Mouse (Mus musculus) heart, embryonic 13.5 days (tissue): ENCODE results near the gene Slc41a2. TPM values are rescaled to one million over a fixed set of nuclear protein-coding genes. Genes with fewer than 3 reads are reported as not detected.

Experiments
- ATAC-seq: fragments of 200-750 bp; cut with Nextera tagmentation; 2 replicates; pipeline ENCODE4 v1.8.0; 2017; ENCODE audit warnings: moderate TSS enrichment; ENCODE audit not compliant: insufficient number of reproducible peaks, low FRiP score, low TSS enrichment; ENCODE audit errors: extremely low read depth
- H3K27ac ChIP-seq: fragments of 300-500 bp; sonication (generic); replicated peaks from 2 replicates; pipeline ENCODE4 v1.5.1; 2015; ENCODE audit warnings: moderate library complexity, mild to moderate bottlenecking, inconsistent platforms
- H3K27me3 ChIP-seq: fragments of 300-500 bp; sonication (generic); replicated peaks from 2 replicates; pipeline ENCODE4 v1.6.1; 2015; ENCODE audit warnings: mild to moderate bottlenecking, inconsistent platforms
- H3K36me3 ChIP-seq: fragments of 300-500 bp; sonication (generic); 2 replicates; pipeline ENCODE4 v1.6.1; 2015; ENCODE audit warnings: mild to moderate bottlenecking, inconsistent platforms
- H3K4me1 ChIP-seq: fragments of 300-500 bp; sonication (generic); 2 replicates; pipeline ENCODE4 v1.6.1; 2015; ENCODE audit warnings: inconsistent platforms
- H3K4me2 ChIP-seq: fragments of 300-500 bp; sonication (generic); 2 replicates; pipeline ENCODE4 v1.6.1; 2015; ENCODE audit warnings: inconsistent platforms, mild to moderate bottlenecking, moderate library complexity
- H3K4me3 ChIP-seq: fragments of 300-500 bp; sonication (generic); 2 replicates; pipeline ENCODE4 v1.5.1; 2015; ENCODE audit warnings: moderate library complexity, mild to moderate bottlenecking, inconsistent platforms
- H3K9ac ChIP-seq: fragments of 300-500 bp; sonication (generic); 2 replicates; pipeline ENCODE4 v1.6.1; 2015; ENCODE audit warnings: inconsistent platforms, mild to moderate bottlenecking, moderate library complexity
- H3K9me3 ChIP-seq: fragments of 300-500 bp; sonication (generic); 2 replicates; pipeline ENCODE4 v1.6.1; 2016; ENCODE audit warnings: inconsistent platforms
- WGBS: fragments of 180-500 bp; shearing (Covaris S2); methylation state at CpG from one replicate; pipeline ENCODE4 v1.1.7; 2015; ENCODE audit warnings: mixed read lengths; 5-methylcytosine and 5-hydroxymethylcytosine counted together
- polyA plus RNA-seq: library from polyadenylated mRNA; unstranded; fragments of >200 nt; fragmentation: Nextera tagmentation; extraction: Ambion mirVana; gene quantifications from 2 replicates; pipeline ENCODE4 v1.2.1, GENCODE M21; 2015

Gene Slc41a2
- polyA plus RNA-seq, 1 experiment from 2014 or later: 0.62 TPM

DNA sequence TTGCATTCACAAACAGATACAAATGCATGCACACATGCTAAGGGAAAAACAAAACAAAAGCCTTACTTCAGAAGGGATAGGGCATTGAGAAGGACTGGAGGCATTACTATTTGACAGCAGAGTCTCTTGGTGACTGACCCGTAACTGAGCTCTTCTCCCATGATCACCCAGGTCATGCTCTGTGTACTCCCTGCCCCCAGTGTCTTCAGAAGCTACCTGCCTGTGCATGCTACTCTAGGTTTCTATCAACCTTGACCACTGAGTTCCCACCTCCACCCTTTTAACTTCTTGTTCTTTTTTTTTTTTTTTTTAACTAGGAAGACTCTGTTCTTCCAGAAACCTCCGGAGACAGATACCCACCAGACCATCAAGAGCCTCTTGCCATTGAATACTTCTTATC, 13.0 kb upstream of the Slc41a2 start:
- 79% methylated on average over 2 of the region's 2 CpGs for WGBS
- Histone ChIP-seq H3K4me2 (no peak overlapping the region), H3K27me3 (peaks cover 13% of the 10 kb centered on the region; the same call in 1 of the 2 replicates), H3K27ac (no peak overlapping the region), H3K4me1 (peaks cover 19% of the 10 kb centered on the region), H3K4me3 (no peak overlapping the region), H3K36me3 (no peaks in the 10 kb centered on the region), H3K9me3 (no peaks in the 10 kb centered on the region), H3K9ac (no peak overlapping the region)
- no peak for ATAC-seq

DNA sequence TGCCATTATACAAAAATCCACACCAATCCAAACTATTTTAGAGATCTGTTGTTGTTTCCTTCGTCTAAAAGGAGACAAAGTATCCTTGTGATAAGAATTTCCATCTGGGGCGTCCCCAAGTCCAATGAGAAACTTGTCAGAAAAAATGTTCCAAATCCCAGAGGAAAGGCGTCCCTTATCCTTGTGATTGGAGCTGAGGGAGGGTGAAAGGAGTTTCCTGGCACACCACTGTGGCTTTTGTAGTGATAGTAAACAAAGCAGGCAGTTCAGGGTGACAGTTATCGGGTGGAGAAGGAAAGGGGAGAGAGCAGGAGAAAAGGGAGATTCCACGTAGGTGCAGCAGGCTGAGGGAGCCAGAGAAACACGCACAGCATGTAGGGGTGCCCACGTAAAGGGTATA, 9.8 kb upstream of the Slc41a2 start:
- peaks cover 18% of the 10 kb centered on the region; the same call in 1 of the 2 replicates for H3K27me3 ChIP-seq
- 17% methylated on average over 7 of the region's 7 CpGs for WGBS
- peaks cover 9% of the 10 kb centered on the region for H3K4me1 ChIP-seq
- H3K9me3 ChIP-seq: no peaks in the 10 kb centered on the region
- peak overlapping the region; percentile 41; the same call in 1 of the 2 replicates for H3K9ac ChIP-seq
- H3K27ac ChIP-seq: no peak overlapping the region
- H3K4me2 ChIP-seq: no peak overlapping the region; the same call in 1 of the 2 replicates
- H3K36me3 ChIP-seq: no peaks in the 10 kb centered on the region
- no peak overlapping the region for H3K4me3 ChIP-seq
- ATAC-seq: no peak

DNA sequence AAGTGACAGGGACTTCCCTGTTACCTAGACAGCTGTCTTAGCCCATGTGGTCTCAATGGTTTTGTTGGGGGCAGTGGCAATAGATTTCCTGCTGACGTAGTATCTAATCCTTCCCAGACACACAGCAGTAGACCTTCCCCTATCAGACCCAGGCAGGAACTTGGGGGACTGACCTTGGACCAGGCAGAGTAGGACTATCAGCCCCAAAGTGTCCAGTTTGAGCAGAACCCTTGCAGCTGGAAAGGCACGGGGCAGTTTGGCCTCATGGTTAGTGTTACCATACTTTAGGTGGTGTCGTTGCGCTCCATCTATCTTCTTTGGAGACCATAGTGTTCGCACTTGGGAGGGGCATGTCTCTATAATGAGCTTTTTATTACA, 8.7 kb upstream of the Slc41a2 start:
- peaks cover 28% of the 10 kb centered on the region; the same call in 1 of the 2 replicates for H3K27me3 ChIP-seq
- 79% methylated on average over 5 of the region's 5 CpGs for WGBS
- H3K9ac ChIP-seq: no peak overlapping the region
- H3K4me1 ChIP-seq: peaks cover 9% of the 10 kb centered on the region
- H3K9me3 ChIP-seq: no peaks in the 10 kb centered on the region
- no peaks in the 10 kb centered on the region for H3K36me3 ChIP-seq
- ATAC-seq: no peak
- H3K27ac ChIP-seq: no peak overlapping the region
- no peak overlapping the region for H3K4me3 ChIP-seq
- no peak overlapping the region for H3K4me2 ChIP-seq

DNA sequence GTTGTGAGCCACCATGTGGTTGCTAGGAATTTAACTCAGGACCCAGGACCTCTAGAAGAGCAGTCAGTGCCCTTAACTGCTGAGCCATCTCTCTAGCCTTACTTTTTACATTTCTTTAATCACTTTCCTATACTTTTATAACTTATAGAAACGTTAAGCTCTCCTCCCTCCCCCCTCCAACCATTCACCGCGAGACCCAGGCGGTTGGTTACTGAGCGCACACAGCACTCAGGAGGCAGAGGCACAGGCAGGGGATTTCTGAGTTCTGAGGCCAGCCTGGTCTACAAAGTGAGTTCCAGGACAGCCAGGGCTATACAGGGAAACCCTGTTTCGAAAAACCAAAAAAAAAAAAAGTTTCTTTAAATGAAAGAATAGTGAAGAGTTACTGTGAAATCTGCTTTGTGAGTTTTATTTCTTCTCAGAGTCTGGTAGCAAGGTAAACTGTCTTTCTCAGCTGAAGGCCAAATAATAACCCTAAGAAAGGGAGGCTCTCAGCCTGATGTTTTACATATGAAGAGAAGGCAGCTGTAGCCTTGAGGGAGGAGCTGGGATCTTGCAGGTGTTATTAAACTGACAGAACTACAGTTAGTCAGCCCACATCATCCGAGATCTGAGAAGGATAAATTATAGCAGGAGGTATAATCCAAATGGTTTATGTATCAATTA, 8.1 kb upstream of the Slc41a2 start:
- peaks cover 31% of the 10 kb centered on the region; the same call in 1 of the 2 replicates for H3K27me3 ChIP-seq
- no peaks in the 10 kb centered on the region for H3K36me3 ChIP-seq
- H3K4me2 ChIP-seq: no peak overlapping the region
- H3K9me3 ChIP-seq: no peaks in the 10 kb centered on the region
- H3K27ac ChIP-seq: no peak overlapping the region
- WGBS: 54% methylated on average over 7 of the region's 7 CpGs
- H3K4me3 ChIP-seq: no peak overlapping the region
- peaks cover 9% of the 10 kb centered on the region for H3K4me1 ChIP-seq
- ATAC-seq: no peak
- no peak overlapping the region for H3K9ac ChIP-seq

DNA sequence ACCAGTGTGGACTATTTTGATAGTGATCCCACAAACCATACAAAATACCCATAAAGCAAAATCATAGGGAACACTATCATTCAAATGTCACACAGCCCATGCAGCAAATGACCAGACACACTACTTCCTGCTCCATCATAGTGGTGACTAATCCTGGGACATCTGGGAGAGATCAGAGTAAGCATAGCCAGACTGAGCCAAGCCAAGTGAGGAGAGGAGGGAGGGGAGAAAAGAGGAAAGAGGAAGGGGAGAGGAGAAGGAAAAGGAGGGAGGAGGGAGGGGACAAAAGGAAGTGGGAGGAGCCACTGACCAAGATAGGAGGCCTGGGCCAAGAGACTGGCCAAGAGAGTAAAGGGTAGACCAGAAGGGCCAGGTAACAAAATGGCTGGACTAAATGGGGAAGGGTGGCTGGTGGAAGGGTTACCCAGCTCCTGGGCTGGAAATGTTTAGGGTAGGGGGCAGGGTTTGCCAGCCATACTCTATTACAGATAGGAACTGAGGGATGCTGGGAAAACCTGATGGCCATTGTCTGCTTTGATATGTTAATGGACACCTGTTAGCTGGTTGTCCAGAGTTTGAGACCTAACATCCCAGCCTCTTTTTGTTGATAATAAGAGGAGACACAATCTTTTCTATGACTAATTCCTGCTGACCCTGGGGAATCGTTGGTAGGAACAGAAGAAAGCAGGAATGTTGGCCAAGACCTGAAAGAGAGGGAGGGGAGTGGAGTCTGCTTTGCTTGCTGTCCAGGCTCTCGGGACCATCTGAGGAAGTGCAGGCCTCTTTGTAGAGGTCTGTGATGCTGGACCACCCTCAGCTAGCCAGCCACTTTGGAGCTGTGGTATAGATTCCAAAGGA, 6.4 kb upstream of the Slc41a2 start:
- no peak overlapping the region for H3K4me3 ChIP-seq

DNA sequence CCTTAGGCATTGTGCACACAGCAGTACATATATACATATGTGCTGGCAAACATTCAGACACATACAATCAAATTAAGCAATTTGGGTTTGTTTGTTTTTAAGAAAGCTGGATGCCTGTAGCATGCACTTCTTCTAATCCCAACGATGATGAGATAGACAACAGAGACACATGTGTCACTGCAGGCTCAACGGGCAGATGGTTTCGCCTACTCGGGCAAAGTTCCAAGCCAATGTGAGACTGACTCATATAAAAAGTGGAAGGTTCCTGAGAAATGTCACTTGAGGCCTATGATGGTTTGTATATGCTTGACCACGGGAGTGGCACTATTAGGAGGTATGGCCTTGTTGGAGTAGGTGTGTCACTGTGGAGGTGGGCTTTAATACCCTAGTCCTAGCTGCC, 5.5 kb upstream of the Slc41a2 start:
- Histone ChIP-seq H3K4me3 (no peak overlapping the region), H3K9ac (no peak overlapping the region), H3K9me3 (no peaks in the 10 kb centered on the region), H3K27ac (no peak overlapping the region), H3K27me3 (peaks cover 41% of the 10 kb centered on the region), H3K4me1 (peaks cover 9% of the 10 kb centered on the region), H3K4me2 (no peak overlapping the region), H3K36me3 (no peaks in the 10 kb centered on the region)
- ATAC-seq: no peak
- 77% methylated on average over 5 of the region's 5 CpGs for WGBS

More for the DNA sequence above, 6.4 kb upstream of the Slc41a2 start:
- Histone ChIP-seq H3K9me3 (no peaks in the 10 kb centered on the region), H3K4me1 (peaks cover 9% of the 10 kb centered on the region), H3K36me3 (no peaks in the 10 kb centered on the region), H3K4me2 (no peak overlapping the region), H3K27ac (no peak overlapping the region), H3K27me3 (peaks cover 36% of the 10 kb centered on the region), H3K9ac (no peak overlapping the region)
- no peak for ATAC-seq
- WGBS: 42% methylated on average over 2 of the region's 2 CpGs

DNA sequence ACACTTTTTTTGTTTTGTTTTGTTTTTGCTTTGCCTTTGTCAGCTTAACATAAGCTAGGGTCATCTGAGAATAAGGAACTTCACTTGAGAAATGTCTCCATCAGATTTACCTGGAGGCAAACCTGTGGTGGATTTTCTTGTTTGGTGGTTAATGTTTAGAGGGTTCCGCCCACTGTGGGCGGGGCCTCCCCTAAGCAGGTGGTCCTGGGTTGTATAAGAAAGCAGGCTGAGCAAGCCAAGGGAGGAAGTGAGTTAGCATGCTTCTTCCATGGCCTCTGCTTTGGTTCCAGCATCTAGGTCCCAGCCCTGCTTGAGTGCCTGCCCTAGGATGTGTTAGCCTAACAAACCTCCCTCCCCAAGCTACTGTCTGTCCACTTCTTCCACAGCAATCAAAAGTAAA, 3.5 kb upstream of the Slc41a2 start:
- H3K4me1 ChIP-seq: peaks cover 7% of the 10 kb centered on the region
- WGBS: 35% methylated on average over 2 of the region's 2 CpGs
- ATAC-seq: no peak
- H3K4me2 ChIP-seq: no peak overlapping the region
- H3K36me3 ChIP-seq: no peaks in the 10 kb centered on the region
- H3K4me3 ChIP-seq: no peak overlapping the region
- no peak overlapping the region for H3K27ac ChIP-seq
- H3K9ac ChIP-seq: no peak overlapping the region
- H3K9me3 ChIP-seq: no peaks in the 10 kb centered on the region
- peaks cover 58% of the 10 kb centered on the region for H3K27me3 ChIP-seq

DNA sequence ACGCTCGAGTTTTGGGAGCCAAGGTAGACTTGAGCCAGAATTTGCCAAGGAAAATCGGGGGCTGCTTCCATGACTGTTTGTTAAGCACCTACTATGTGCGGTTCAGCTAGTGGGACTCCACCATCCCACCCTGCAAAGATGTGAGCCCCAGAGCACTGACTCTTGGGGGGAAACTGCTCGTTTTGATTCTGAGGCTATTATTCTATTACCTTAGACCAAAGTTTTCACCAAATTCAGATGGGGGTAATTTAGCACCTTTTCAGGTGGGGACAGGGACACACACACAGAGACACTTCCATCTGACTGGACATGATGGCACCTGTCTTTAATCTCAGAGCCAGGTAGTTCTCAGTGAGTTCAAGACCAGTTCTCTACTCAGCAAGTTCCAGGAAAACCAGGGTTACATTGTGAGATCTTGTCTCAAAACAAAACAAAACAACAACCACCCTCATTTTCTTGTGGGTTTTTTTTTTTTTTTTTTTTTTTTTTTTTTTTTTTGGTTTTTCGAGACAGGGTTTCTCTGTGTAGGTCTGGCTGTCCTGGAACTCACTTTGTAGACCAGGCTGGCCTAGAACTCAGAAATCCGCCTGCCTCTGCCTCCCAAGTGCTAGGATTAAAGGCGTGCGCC, 403 bp upstream of the Slc41a2 start:
- ATAC-seq: no peak
- peaks cover 7% of the 10 kb centered on the region for H3K4me1 ChIP-seq
- no peaks in the 10 kb centered on the region for H3K36me3 ChIP-seq
- no peak overlapping the region for H3K27ac ChIP-seq
- peak overlapping the region; percentile 69 for H3K4me3 ChIP-seq
- 28% methylated on average over 6 of the region's 9 CpGs for WGBS
- no peaks in the 10 kb centered on the region for H3K9me3 ChIP-seq
- H3K4me2 ChIP-seq: peak overlapping the region; percentile 77
- H3K9ac ChIP-seq: peak overlapping the region; percentile 76
- H3K27me3 ChIP-seq: peaks cover 86% of the 10 kb centered on the region

DNA sequence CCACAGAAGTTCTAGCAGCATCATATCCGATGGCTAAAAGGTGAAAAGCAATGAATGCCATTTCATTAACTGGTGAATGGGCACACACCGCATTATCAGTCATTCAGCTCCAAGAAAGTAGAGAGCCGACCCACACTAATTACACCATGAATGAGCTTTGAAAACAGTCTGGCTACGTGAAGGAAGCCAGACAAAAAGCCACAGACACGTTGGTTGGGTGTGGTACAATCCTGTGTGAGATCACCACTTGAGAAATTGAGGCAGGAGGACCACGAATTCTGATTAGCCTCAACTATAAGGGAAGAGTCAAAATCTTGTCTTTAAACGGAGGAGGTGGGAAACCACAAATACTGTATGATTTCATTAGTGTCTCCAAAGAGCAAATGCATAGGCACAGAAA, 1.3 kb downstream of the Slc41a2 start:
- 37% methylated on average over 7 of the region's 7 CpGs for WGBS
- Histone ChIP-seq H3K9ac (no peak overlapping the region), H3K4me1 (peaks cover 7% of the 10 kb centered on the region), H3K27ac (no peak overlapping the region), H3K27me3 (peaks cover 79% of the 10 kb centered on the region), H3K9me3 (no peaks in the 10 kb centered on the region), H3K36me3 (no peaks in the 10 kb centered on the region), H3K4me3 (no peak overlapping the region), H3K4me2 (no peak overlapping the region)
- ATAC-seq: no peak

DNA sequence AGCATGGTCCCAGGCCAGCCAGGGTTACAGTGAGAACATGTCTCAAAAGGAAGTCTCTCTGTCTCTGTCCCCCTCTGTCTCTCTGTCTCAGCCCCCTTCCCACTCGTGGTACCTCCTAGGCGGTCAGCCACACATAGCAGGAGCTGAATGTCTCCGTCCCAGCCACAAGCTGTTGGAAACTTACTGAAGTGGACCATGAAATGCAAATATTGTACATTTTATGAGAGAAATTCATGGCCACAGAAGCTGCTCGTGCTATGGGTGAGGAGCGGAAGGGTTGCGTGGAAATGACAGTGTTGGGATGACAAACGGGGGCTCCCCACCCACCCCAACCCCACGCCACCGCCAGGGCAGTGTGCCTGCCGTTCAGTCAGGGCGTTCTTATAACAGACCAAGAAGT, 5.1 kb downstream of the Slc41a2 start:
- Histone ChIP-seq H3K4me1 (peaks cover 4% of the 10 kb centered on the region), H3K27me3 (peaks cover 47% of the 10 kb centered on the region), H3K27ac (no peak overlapping the region), H3K4me2 (no peak overlapping the region), H3K9me3 (no peaks in the 10 kb centered on the region), H3K9ac (no peak overlapping the region), H3K4me3 (no peak overlapping the region), H3K36me3 (no peaks in the 10 kb centered on the region)
- 78% methylated on average over 11 of the region's 11 CpGs for WGBS
- no peak for ATAC-seq

DNA sequence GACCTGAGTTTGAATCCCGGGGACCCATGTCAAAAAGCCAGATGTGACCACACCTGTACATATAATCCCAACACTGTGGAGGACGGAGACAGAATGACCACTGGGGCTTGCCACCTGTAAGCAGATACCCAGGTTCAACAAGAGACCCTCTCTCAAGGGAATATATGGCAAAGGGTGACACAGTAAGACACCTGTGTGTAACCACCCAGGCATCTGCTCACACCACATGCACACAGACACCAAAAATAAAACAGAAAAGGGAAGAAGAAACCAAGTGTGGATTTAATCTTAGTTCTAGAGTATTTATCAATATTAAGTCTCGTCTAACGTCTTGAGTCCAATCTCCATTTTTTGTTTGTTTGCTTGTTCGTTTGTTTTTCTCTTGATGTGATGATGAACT, 5.9 kb downstream of the Slc41a2 start:
- Histone ChIP-seq H3K4me2 (no peak overlapping the region), H3K9me3 (no peaks in the 10 kb centered on the region), H3K27me3 (peaks cover 40% of the 10 kb centered on the region), H3K36me3 (no peaks in the 10 kb centered on the region), H3K4me3 (no peak overlapping the region), H3K27ac (no peak overlapping the region), H3K4me1 (peaks cover under 1% of the 10 kb centered on the region; the same call in 1 of the 2 replicates), H3K9ac (no peak overlapping the region)
- no peak for ATAC-seq
- 82% methylated on average over 5 of the region's 5 CpGs for WGBS
